Mouse (Mus musculus): ENCODE measurements around the gene Gm20821.
"Not testable (repeated sequence)": the region's sequence is repeated elsewhere in the genome, so short reads cannot be mapped to it uniquely, and the experiment has no call there.

The Gm20821 gene

DNA sequence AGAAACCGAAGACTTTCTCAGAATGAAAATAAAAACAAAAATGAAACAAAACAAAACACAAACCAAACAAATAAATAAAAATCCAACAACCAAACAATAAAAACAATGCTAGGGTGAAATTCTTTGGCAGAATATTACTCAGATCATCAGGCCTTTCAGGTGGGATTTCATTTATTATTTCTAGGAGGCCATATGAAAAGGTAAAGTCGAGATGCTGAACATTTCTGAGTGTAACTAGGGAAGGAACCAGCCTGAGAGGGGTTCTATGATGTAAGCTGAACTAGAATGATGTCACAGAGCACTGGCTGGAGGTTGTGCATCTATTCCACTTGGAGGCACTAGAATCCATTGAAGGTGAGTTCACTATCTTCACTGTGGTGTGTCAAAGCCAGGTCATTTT lies at the start of gene Gm20821:
Gm20821 (plus strand) TSS at position 301 of the 400 bp plus-strand sequence.
- not testable (repeated sequence) for DNase-seq (ENCODE audit: low read depth)

Data from c-Kit-positive CD71-negative TER-119-negative erythroid progenitor cells, embryonic 14.5 days (primary cell).